Mouse (Mus musculus): ENCODE data around the gene Zdhhc20. TPM values are rescaled to one million over a fixed set of nuclear protein-coding genes. Genes with fewer than 3 reads are reported as not detected.
"Not testable (repeated sequence)": the region's sequence is repeated elsewhere in the genome, so short reads cannot be mapped to it uniquely, and the experiment has no call there.

Gene Zdhhc20
- polyA plus RNA-seq, 1 experiment from 2014 or later: 42.4 TPM

- ATAC-seq (ENCODE audit: extremely low read depth, insufficient number of reproducible peaks, low FRiP score, low TSS enrichment); H3K27ac ChIP-seq (replicated peaks); H3K4me2 ChIP-seq; H3K4me1 ChIP-seq; H3K9ac ChIP-seq; H3K27me3 ChIP-seq (replicated peaks); H3K4me3 ChIP-seq; H3K9me3 ChIP-seq: not testable (repeated sequence)
- peaks cover 24% of the 10 kb centered on the region for H3K36me3 ChIP-seq
These were observed 21.7 kb upstream of the Zdhhc20 start for GRCm38 (mm10) chr14:57911787-57912186.

GRCm38 (mm10) chr14:57911316-57911715 lies 21.2 kb upstream of the Zdhhc20 start:
- WGBS: 85% methylated on average over 4 of the region's 4 CpGs
- Histone ChIP-seq H3K4me1 (no peaks in the 10 kb centered on the region; the same call in 1 of the 2 replicates), H3K27ac (replicated peaks) (no peak overlapping the region), H3K9me3 (no peaks in the 10 kb centered on the region), H3K4me2 (no peak overlapping the region), H3K36me3 (peaks cover 19% of the 10 kb centered on the region), H3K9ac (no peak overlapping the region), H3K4me3 (no peak overlapping the region), H3K27me3 (replicated peaks) (no peaks in the 10 kb centered on the region)
- no peak for ATAC-seq (ENCODE audit: extremely low read depth, insufficient number of reproducible peaks, low FRiP score, low TSS enrichment)

DNA sequence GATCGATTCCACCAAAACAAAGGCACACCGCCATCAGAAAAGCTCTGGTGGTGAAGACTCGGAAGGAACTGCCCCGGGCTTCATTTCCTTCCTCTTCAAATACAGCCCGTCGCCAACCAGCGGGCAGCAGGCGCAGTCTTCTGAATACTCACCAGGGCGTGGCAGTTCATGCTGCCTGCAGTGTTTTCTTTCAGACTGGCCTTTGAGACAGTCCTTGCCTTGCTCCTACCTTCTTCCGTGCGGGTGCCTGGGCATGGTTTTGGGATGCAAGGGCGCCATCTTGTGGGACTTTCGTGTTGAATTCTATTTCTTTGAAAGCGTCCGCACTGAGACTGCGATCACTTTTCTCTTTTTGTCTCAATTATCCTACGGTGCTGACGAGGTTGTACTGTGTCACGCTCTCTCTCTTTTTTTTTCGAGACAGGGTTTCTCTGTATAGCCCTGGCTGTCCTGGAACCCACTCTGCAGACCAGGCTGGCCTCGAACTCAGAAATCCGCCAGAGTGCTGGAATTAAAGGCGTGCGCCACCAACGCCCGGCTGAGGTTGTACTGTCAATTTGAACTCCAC lies 20.5 kb upstream of the Zdhhc20 start:
- ATAC-seq (ENCODE audit: extremely low read depth, insufficient number of reproducible peaks, low FRiP score, low TSS enrichment): peak; percentile 79; the same call in 1 of the 2 replicates
- H3K36me3 ChIP-seq: peaks cover 12% of the 10 kb centered on the region
- peak overlapping the region; percentile 49 for H3K4me3 ChIP-seq
- WGBS: 22% methylated on average over 26 of the region's 26 CpGs
- H3K27ac ChIP-seq (replicated peaks): peak overlapping the region; percentile 48
- peak overlapping the region; percentile 79 for H3K9ac ChIP-seq
- H3K9me3 ChIP-seq: no peaks in the 10 kb centered on the region
- H3K4me1 ChIP-seq: no peaks in the 10 kb centered on the region; the same call in 1 of the 2 replicates
- H3K27me3 ChIP-seq (replicated peaks): no peaks in the 10 kb centered on the region
- H3K4me2 ChIP-seq: peak overlapping the region; percentile 73

GRCm38 (mm10) chr14:57909297-57909696 lies 19.2 kb upstream of the Zdhhc20 start:
- no peaks in the 10 kb centered on the region for H3K36me3 ChIP-seq
- H3K9ac ChIP-seq: no peak overlapping the region
- no peak overlapping the region for H3K27ac ChIP-seq (replicated peaks)
- 68% methylated on average over 5 of the region's 5 CpGs for WGBS
- ATAC-seq (ENCODE audit: extremely low read depth, insufficient number of reproducible peaks, low FRiP score, low TSS enrichment): no peak
- no peaks in the 10 kb centered on the region for H3K9me3 ChIP-seq
- H3K4me2 ChIP-seq: no peak overlapping the region
- H3K4me3 ChIP-seq: no peak overlapping the region
- H3K4me1 ChIP-seq: no peaks in the 10 kb centered on the region; the same call in 1 of the 2 replicates
- H3K27me3 ChIP-seq (replicated peaks): no peaks in the 10 kb centered on the region

DNA sequence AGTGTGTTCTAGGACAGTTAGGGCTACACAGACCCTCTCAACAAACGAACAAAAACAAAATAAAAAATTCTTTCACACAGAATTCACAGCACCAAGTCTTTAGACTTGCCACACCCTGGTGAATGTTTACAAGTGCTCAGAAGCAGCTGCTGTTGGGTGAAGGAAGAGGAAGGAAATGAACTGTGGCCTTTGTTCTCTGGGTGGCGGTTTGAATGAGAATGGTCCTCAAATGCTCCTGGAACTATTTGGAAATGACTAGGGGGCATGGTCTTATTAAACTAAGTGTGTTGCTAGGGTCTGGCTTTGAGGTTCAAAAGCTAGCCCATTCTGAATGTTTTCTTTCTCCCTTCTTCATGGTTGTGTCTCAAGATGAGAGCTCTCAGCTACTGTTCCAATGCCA lies 18.4 kb upstream of the Zdhhc20 start:
- Histone ChIP-seq H3K27me3 (replicated peaks) (no peaks in the 10 kb centered on the region), H3K36me3 (no peaks in the 10 kb centered on the region), H3K4me3 (no peak overlapping the region), H3K9me3 (no peaks in the 10 kb centered on the region), H3K4me1 (no peaks in the 10 kb centered on the region; the same call in 1 of the 2 replicates), H3K27ac (replicated peaks) (no peak overlapping the region), H3K9ac (no peak overlapping the region), H3K4me2 (no peak overlapping the region)
- ATAC-seq (ENCODE audit: extremely low read depth, insufficient number of reproducible peaks, low FRiP score, low TSS enrichment): no peak
- 72% methylated on average over 2 of the region's 2 CpGs for WGBS

GRCm38 (mm10) chr14:57901998-57902397 lies 11.9 kb upstream of the Zdhhc20 start:
- Histone ChIP-seq H3K4me1 (no peaks in the 10 kb centered on the region), H3K4me3 (no peak overlapping the region), H3K9me3 (no peaks in the 10 kb centered on the region), H3K9ac (no peak overlapping the region), H3K36me3 (no peaks in the 10 kb centered on the region), H3K4me2 (no peak overlapping the region), H3K27ac (replicated peaks) (no peak overlapping the region), H3K27me3 (replicated peaks) (no peaks in the 10 kb centered on the region)
- 60% methylated on average over 1 of the region's 1 CpGs for WGBS
- ATAC-seq (ENCODE audit: extremely low read depth, insufficient number of reproducible peaks, low FRiP score, low TSS enrichment): no peak

GRCm38 (mm10) chr14:57896882-57897281 lies 6.8 kb upstream of the Zdhhc20 start:
- WGBS: 91% methylated on average over 12 of the region's 12 CpGs
- H3K9ac ChIP-seq: no peak overlapping the region
- H3K27me3 ChIP-seq (replicated peaks): no peaks in the 10 kb centered on the region
- H3K9me3 ChIP-seq: no peaks in the 10 kb centered on the region
- H3K4me2 ChIP-seq: no peak overlapping the region
- no peak overlapping the region for H3K4me3 ChIP-seq
- no peak for ATAC-seq (ENCODE audit: extremely low read depth, insufficient number of reproducible peaks, low FRiP score, low TSS enrichment)
- no peaks in the 10 kb centered on the region for H3K36me3 ChIP-seq
- H3K4me1 ChIP-seq: peaks cover 6% of the 10 kb centered on the region
- no peak overlapping the region for H3K27ac ChIP-seq (replicated peaks)

GRCm38 (mm10) chr14:57896088-57896871 lies 6.2 kb upstream of the Zdhhc20 start:
- ATAC-seq (ENCODE audit: extremely low read depth, insufficient number of reproducible peaks, low FRiP score, low TSS enrichment): not testable (repeated sequence)
- H3K27ac ChIP-seq (replicated peaks): peak overlapping the region; percentile 20; the same call in 1 of the 2 replicates

GRCm38 (mm10) chr14:57894346-57894745 lies 4.3 kb upstream of the Zdhhc20 start:
- Histone ChIP-seq H3K4me1 (peaks cover 6% of the 10 kb centered on the region), H3K27ac (replicated peaks) (no peak overlapping the region), H3K9ac (no peak overlapping the region), H3K36me3 (no peaks in the 10 kb centered on the region), H3K4me3 (no peak overlapping the region), H3K27me3 (replicated peaks) (no peaks in the 10 kb centered on the region), H3K9me3 (no peaks in the 10 kb centered on the region), H3K4me2 (no peak overlapping the region)
- no peak for ATAC-seq (ENCODE audit: extremely low read depth, insufficient number of reproducible peaks, low FRiP score, low TSS enrichment)
- WGBS: 77% methylated on average over 2 of the region's 2 CpGs

More at GRCm38 (mm10) chr14:57896088-57896871, 6.2 kb upstream of the Zdhhc20 start:
- H3K27me3 ChIP-seq (replicated peaks); H3K4me1 ChIP-seq; H3K9ac ChIP-seq; H3K4me2 ChIP-seq; H3K4me3 ChIP-seq; H3K36me3 ChIP-seq; H3K9me3 ChIP-seq: not testable (repeated sequence)
- WGBS: 44% methylated on average over 8 of the region's 8 CpGs

- H3K27ac ChIP-seq (replicated peaks): no peak overlapping the region
- H3K4me3 ChIP-seq: no peak overlapping the region
- H3K9me3 ChIP-seq: no peaks in the 10 kb centered on the region
- ATAC-seq (ENCODE audit: extremely low read depth, insufficient number of reproducible peaks, low FRiP score, low TSS enrichment): no peak
- H3K27me3 ChIP-seq (replicated peaks): no peaks in the 10 kb centered on the region
- H3K9ac ChIP-seq: no peak overlapping the region
- no peaks in the 10 kb centered on the region for H3K36me3 ChIP-seq
- no peak overlapping the region for H3K4me2 ChIP-seq
- H3K4me1 ChIP-seq: peaks cover 16% of the 10 kb centered on the region
- WGBS: 100% methylated on average over 1 of the region's 1 CpGs
These were observed 2.9 kb upstream of the Zdhhc20 start for GRCm38 (mm10) chr14:57892961-57893360.

DNA sequence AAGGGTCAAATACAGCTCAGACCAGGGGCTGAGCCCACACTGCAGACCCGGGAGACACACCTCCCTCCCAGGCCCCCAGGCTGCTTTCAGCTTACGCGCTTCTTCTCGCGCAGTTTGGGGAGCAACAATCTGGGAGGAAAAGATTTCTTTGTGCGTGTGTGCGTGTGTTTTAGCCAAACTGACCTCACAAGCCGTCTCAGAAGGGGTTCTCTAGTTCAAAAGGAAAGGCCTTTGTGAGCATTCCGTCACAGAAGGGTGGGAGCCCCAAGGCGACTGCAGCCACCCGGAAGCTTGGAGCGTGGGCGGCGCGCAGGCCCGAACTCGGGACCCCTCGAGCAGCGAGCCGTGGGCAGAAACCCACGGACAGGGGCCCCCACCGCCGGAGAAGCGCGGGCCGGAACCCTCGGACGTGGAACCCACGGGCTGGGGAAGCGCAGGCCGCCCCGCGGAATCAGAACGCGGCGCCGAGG lies 500 bp downstream of the Zdhhc20 start:
- Histone ChIP-seq H3K9me3 (no peaks in the 10 kb centered on the region), H3K9ac (peak overlapping the region; percentile 98), H3K27ac (replicated peaks) (peak overlapping the region; percentile 88), H3K4me1 (peaks cover 22% of the 10 kb centered on the region), H3K4me2 (peak overlapping the region; percentile 84), H3K36me3 (0 out of 2 replicates have a peak, but pooled peaks cover 3% of the 10 kb centered on the region), H3K4me3 (peak overlapping the region; percentile 96), H3K27me3 (replicated peaks) (no peaks in the 10 kb centered on the region)
- WGBS: under 1% methylated on average over 37 of the region's 37 CpGs
- no peak; the same call in 1 of the 2 replicates for ATAC-seq (ENCODE audit: extremely low read depth, insufficient number of reproducible peaks, low FRiP score, low TSS enrichment)

All from heart, embryonic 13.5 days (tissue).